Mouse (Mus musculus) MEL (cell line): ENCODE data around the gene Dpp4. TPM values are rescaled to one million over a fixed set of nuclear protein-coding genes. Genes with fewer than 3 reads are reported as not detected.
A peak's percentile ranks its signal among the peaks of the same experiment; 100 is the strongest.

Source experiments
- DNase-seq: peaks from one replicate; pipeline ENCODE4 v3.0.0; 2011; ENCODE audit warnings: low read depth, low spot score
- H3K27ac ChIP-seq: 2 replicates; pipeline ENCODE4 v1.5.1; 2012; ENCODE audit warnings: low read depth, mild to moderate bottlenecking, control low read depth, low read length, moderate library complexity; ENCODE audit not compliant: control insufficient read depth
- H3K27me3 ChIP-seq, 2 experiments: fragments of 150-350 bp in 1 of 2; sonication (generic) in 1 of 2; 2 replicates each; pipeline ENCODE4 v1.6.1; 2012; ENCODE audit warnings: low read length in 2 of 2, mild to moderate bottlenecking in 2 of 2, improper control_type of control experiment in 1 of 2, moderate library complexity in 1 of 2; ENCODE audit not compliant: insufficient read depth in 2 of 2, control insufficient read depth in 1 of 2
- H3K36me3 ChIP-seq, 2 experiments: 2 replicates each; pipeline ENCODE4 v1.6.1; 2012 to 2014; ENCODE audit warnings: low read length in 2 of 2, improper control_type of control experiment in 1 of 2, inconsistent platforms in 1 of 2, mild to moderate bottlenecking in 1 of 2; ENCODE audit not compliant: insufficient read depth in 2 of 2, control insufficient read depth in 1 of 2
- H3K4me1 ChIP-seq, 2 experiments: fragments of 150-350 bp in 1 of 2; sonication (generic) in 1 of 2; 2 replicates each; pipeline ENCODE4 v1.6.1; 2012; ENCODE audit warnings: low read length in 2 of 2, improper control_type of control experiment in 1 of 2, mild to moderate bottlenecking in 1 of 2; ENCODE audit not compliant: insufficient read depth in 2 of 2, control insufficient read depth in 1 of 2
- H3K4me3 ChIP-seq, 2 experiments: fragments of 150-350 bp in 1 of 2; sonication (generic) in 1 of 2; 2 replicates each; pipeline ENCODE4 v1.5.1; 2012; ENCODE audit warnings: low read depth in 2 of 2, low read length in 2 of 2, mild to moderate bottlenecking in 2 of 2, moderate library complexity in 2 of 2, control low read depth in 1 of 2, improper control_type of control experiment in 1 of 2; ENCODE audit not compliant: control insufficient read depth in 1 of 2, insufficient read depth in 1 of 2
- H3K79me2 ChIP-seq: 2 replicates; pipeline ENCODE4 v1.6.1; 2012; ENCODE audit warnings: mild to moderate bottlenecking, low read length, moderate library complexity; ENCODE audit not compliant: control insufficient read depth, poor library complexity, insufficient read depth
- H3K9ac ChIP-seq: 2 replicates; pipeline ENCODE4 v1.6.1; 2012; ENCODE audit warnings: low read depth, mild to moderate bottlenecking, control low read depth, low read length, moderate library complexity; ENCODE audit not compliant: control insufficient read depth, poor library complexity, severe bottlenecking
- H3K9me3 ChIP-seq: fragments of 150-350 bp; sonication (generic); replicated peaks from 2 replicates; pipeline ENCODE4 v1.6.1; 2012; ENCODE audit warnings: mild to moderate bottlenecking, low read length, improper control_type of control experiment, moderate library complexity; ENCODE audit not compliant: insufficient read depth
- CTCF ChIP-seq, 3 experiments: IDR thresholded peaks in 2 of 3; conservative IDR thresholded peaks in 1 of 3; 2 replicates each; pipeline ENCODE4 v1.5.1; 2011 to 2012; ENCODE audit warnings: low read length in 3 of 3, low read depth in 2 of 3, mild to moderate bottlenecking in 2 of 3, improper control_type of control experiment in 1 of 3, inconsistent platforms in 1 of 3, mixed read lengths in 1 of 3, moderate library complexity in 1 of 3; ENCODE audit not compliant: control insufficient read depth in 1 of 3, insufficient read depth in 1 of 3, poor library complexity in 1 of 3, severe bottlenecking in 1 of 3
- ELF1 ChIP-seq: IDR thresholded peaks from 2 replicates; pipeline ENCODE4 v1.6.1; 2014; ENCODE audit warnings: low read depth, mild to moderate bottlenecking, inconsistent platforms, low read length, improper control_type of control experiment, moderate library complexity
- EP300 ChIP-seq, 2 experiments: IDR thresholded peaks; 2 replicates each; pipeline ENCODE4 v1.6.1; 2011; ENCODE audit warnings: improper control_type of control experiment in 2 of 2, low read length in 2 of 2, low read depth in 1 of 2, mild to moderate bottlenecking in 1 of 2
- ETS1 ChIP-seq: IDR thresholded peaks from 2 replicates; pipeline ENCODE4 v1.6.1; 2012; ENCODE audit warnings: low read depth, mild to moderate bottlenecking, inconsistent platforms, low read length, improper control_type of control experiment, moderate library complexity
- GABPA ChIP-seq: IDR thresholded peaks from 2 replicates; pipeline ENCODE4 v1.6.1; 2012; ENCODE audit warnings: low read depth, mild to moderate bottlenecking, inconsistent platforms, low read length, improper control_type of control experiment, moderate library complexity
- HCFC1 ChIP-seq: IDR thresholded peaks from 2 replicates; pipeline ENCODE4 v1.6.1; 2012; ENCODE audit warnings: low read depth, mild to moderate bottlenecking, inconsistent platforms, low read length, improper control_type of control experiment, moderate library complexity
- KAT2A ChIP-seq: conservative IDR thresholded peaks from 2 replicates; pipeline ENCODE4 v1.6.1; 2012; ENCODE audit warnings: low read depth, low read length, improper control_type of control experiment, inconsistent platforms
- MAX ChIP-seq: IDR thresholded peaks from 2 replicates; pipeline ENCODE4 v1.6.1; 2011; ENCODE audit warnings: low read length, improper control_type of control experiment
- MEF2A ChIP-seq: IDR thresholded peaks from 2 replicates; pipeline ENCODE4 v1.6.1; 2014; ENCODE audit warnings: low read depth, mild to moderate bottlenecking, inconsistent platforms, low read length, improper control_type of control experiment; ENCODE audit not compliant: poor library complexity, insufficient replicate concordance, severe bottlenecking; ENCODE audit errors: extremely low read depth
- MYC ChIP-seq: IDR thresholded peaks from 2 replicates; pipeline ENCODE4 v1.6.1; 2011; ENCODE audit warnings: low read depth, mild to moderate bottlenecking, low read length, improper control_type of control experiment, moderate library complexity
- NELFE ChIP-seq: IDR thresholded peaks from 2 replicates; pipeline ENCODE4 v1.6.1; 2011; ENCODE audit warnings: low read depth, low read length, improper control_type of control experiment
- POLR2A ChIP-seq, 2 experiments: IDR thresholded peaks; 2 replicates each; pipeline ENCODE4 v1.6.1; 2011 to 2012; ENCODE audit warnings: low read length in 2 of 2, mild to moderate bottlenecking in 2 of 2, control low read depth in 1 of 2, improper control_type of control experiment in 1 of 2, low read depth in 1 of 2, moderate library complexity in 1 of 2; ENCODE audit not compliant: control insufficient read depth in 1 of 2, insufficient read depth in 1 of 2, poor library complexity in 1 of 2
- POLR2AphosphoS2 ChIP-seq: IDR thresholded peaks from 2 replicates; pipeline ENCODE4 v1.6.1; 2011; ENCODE audit warnings: low read length, improper control_type of control experiment
- POLR2AphosphoS5 ChIP-seq: IDR thresholded peaks from 2 replicates; pipeline ENCODE4 v1.6.1; 2012; ENCODE audit warnings: low read depth, borderline replicate concordance, mild to moderate bottlenecking, inconsistent platforms, low read length, moderate library complexity, mixed read lengths
- RAD21 ChIP-seq: IDR thresholded peaks from 2 replicates; pipeline ENCODE4 v1.6.1; 2011; ENCODE audit warnings: mild to moderate bottlenecking, low read depth, low read length, improper control_type of control experiment
- RCOR1 ChIP-seq: IDR thresholded peaks from 2 replicates; pipeline ENCODE4 v1.6.1; 2012; ENCODE audit warnings: low read depth, mild to moderate bottlenecking, inconsistent platforms, low read length, improper control_type of control experiment
- SIN3A ChIP-seq: IDR thresholded peaks from 2 replicates; pipeline ENCODE4 v1.6.1; 2012; ENCODE audit warnings: low read length, improper control_type of control experiment, inconsistent platforms
- SMC3 ChIP-seq: IDR thresholded peaks from 2 replicates; pipeline ENCODE4 v1.6.1; 2011; ENCODE audit warnings: low read depth, low read length, improper control_type of control experiment
- TCF12 ChIP-seq: IDR thresholded peaks from 2 replicates; pipeline ENCODE4 v1.6.1; 2014; ENCODE audit warnings: low read depth, mild to moderate bottlenecking, inconsistent platforms, low read length, improper control_type of control experiment, moderate library complexity
- UBTF ChIP-seq: IDR thresholded peaks from 2 replicates; pipeline ENCODE4 v1.6.1; 2012; ENCODE audit warnings: low read depth, mild to moderate bottlenecking, inconsistent platforms, low read length, improper control_type of control experiment, moderate library complexity, borderline replicate concordance; ENCODE audit not compliant: insufficient read depth
- ZMIZ1 ChIP-seq: IDR thresholded peaks from 2 replicates; pipeline ENCODE4 v1.6.1; 2012; ENCODE audit warnings: low read depth, mild to moderate bottlenecking, inconsistent platforms, low read length, improper control_type of control experiment, moderate library complexity
- ZNF384 ChIP-seq: IDR thresholded peaks from 2 replicates; pipeline ENCODE4 v1.6.1; 2012; ENCODE audit warnings: low read depth, mild to moderate bottlenecking, inconsistent platforms, low read length, improper control_type of control experiment
- polyA plus RNA-seq, 2 experiments: library from polyadenylated mRNA; stranded (reverse) in 1 of 2; unstranded in 1 of 2; fragments of >175 nt in 1 of 2; fragments of >200 nt in 1 of 2; gene quantifications; 2 replicates each; pipeline versions ENCODE4 v1.2.1 to v1.2.4; 2012; ENCODE audit warnings: low replicate concordance in 2 of 2, low read depth in 1 of 2; ENCODE audit not compliant: insufficient read length in 2 of 2, insufficient read depth in 1 of 2, missing spikeins in 1 of 2
- total RNA-seq: library from RNA; depleted of rRNA; stranded (reverse); fragments of 300-350 nt; gene quantifications from 2 replicates; pipeline ENCODE4 v1.2.3, GENCODE M21; 2012

The Dpp4 gene
- total and polyA plus RNA-seq, 3 experiments = 40.4 to 99.1 (median 64.1) TPM

GRCm38 (mm10) chr2:62399361-62399760, 12.7 kb downstream of the Dpp4 start (continued):
- TF ChIP-seq ETS1 (peak; percentile 92), MYC (peak; percentile 91), HCFC1 (0 out of 2 replicates have a peak, but pooled peaks have one; percentile 28), CTCF (IDR thresholded peaks at IDR 0.05 in 2 of 3, conservative IDR thresholded peaks at IDR 0.05 in 1 of 3; ENCODE audit: control insufficient read depth in 1 of 3, insufficient read depth in 1 of 3, low read depth in 2 of 3, low read length in 3 of 3, poor library complexity in 1 of 3, severe bottlenecking in 1 of 3) (no peak), SMC3 (no peak; the same call in 1 of the 2 replicates), KAT2A (peak; percentile 38; the same call in 1 of the 2 replicates), SIN3A (peak; percentile 91), MAX (peak; percentile 96), RCOR1 (peak; percentile 82), ZMIZ1 (0 out of 2 replicates have a peak, but pooled peaks have one; percentile 49), POLR2AphosphoS2 (no peak)

GRCm38 (mm10) chr2:62398115-62398875, 13.7 kb downstream of the Dpp4 start:
- Histone ChIP-seq H3K4me1 (peaks cover 42 to 49% of the 10 kb centered on the region in 2 experiments), H3K9ac (no peak overlapping the region), H3K4me3 (no peak overlapping the region), H3K36me3 (peaks cover 6 to 91% of the 10 kb centered on the region in 2 experiments), H3K9me3 (no peaks in the 10 kb centered on the region), H3K79me2 (peaks cover 23% of the 10 kb centered on the region), H3K27ac (peak overlapping the region; percentile 88), H3K27me3 (no peaks in the 10 kb centered on the region)
- DNase-seq = no peak
- TF ChIP-seq MYC (0 out of 2 replicates have a peak, but pooled peaks have one; percentile 29), POLR2AphosphoS5 (no peak), EP300 (IDR thresholded peaks at IDR 0.05; ENCODE audit: low read depth in 1 of 2, low read length in 2 of 2) (0 out of 4 replicates have a peak, but pooled peaks of 1 of the 2 experiments have one; percentile 3)

- no peaks in the 10 kb centered on the region for H3K27me3 ChIP-seq
- no peaks in the 10 kb centered on the region for H3K9me3 ChIP-seq
- no peak overlapping the region for H3K9ac ChIP-seq
- no peak for TF ChIP-seq ZNF384
- TF ChIP-seq UBTF = no peak
- TF ChIP-seq POLR2A (IDR thresholded peaks at IDR 0.05; ENCODE audit: control insufficient read depth in 1 of 2, insufficient read depth in 1 of 2, low read depth in 1 of 2, low read length in 2 of 2, poor library complexity in 1 of 2) = no peak
- TF ChIP-seq RAD21 = no peak
- TF ChIP-seq ZMIZ1 = no peak
- no peak for TF ChIP-seq CTCF (IDR thresholded peaks at IDR 0.05 in 2 of 3, conservative IDR thresholded peaks at IDR 0.05 in 1 of 3; ENCODE audit: control insufficient read depth in 1 of 3, insufficient read depth in 1 of 3, low read depth in 2 of 3, low read length in 3 of 3, poor library complexity in 1 of 3, severe bottlenecking in 1 of 3)
- no peak for TF ChIP-seq NELFE
- TF ChIP-seq TCF12 = no peak
- no peak for TF ChIP-seq GABPA
- TF ChIP-seq MEF2A = no peak
- TF ChIP-seq KAT2A = no peak
- no peak for TF ChIP-seq SMC3
- TF ChIP-seq ELF1 = no peak
- peaks cover 22% of the 10 kb centered on the region for H3K79me2 ChIP-seq
- H3K4me1 ChIP-seq = peaks cover 44 to 55% of the 10 kb centered on the region in 2 experiments
- H3K27ac ChIP-seq = peak overlapping the region; percentile 35
- no peak for DNase-seq
- peaks cover 6 to 93% of the 10 kb centered on the region in 2 experiments for H3K36me3 ChIP-seq
- no peak overlapping the region for H3K4me3 ChIP-seq
Observed at GRCm38 (mm10) chr2:62397661-62398060, 14.4 kb downstream of the Dpp4 start.
